Mouse (Mus musculus): ENCODE measurements at regions not wholly inside any gene's neighbourhood (a gene's known extent, or its start where the extent isn't known, plus 50 kb on each side); places are given as distances from the start of the nearest gene placed in this dataset.

DNA sequence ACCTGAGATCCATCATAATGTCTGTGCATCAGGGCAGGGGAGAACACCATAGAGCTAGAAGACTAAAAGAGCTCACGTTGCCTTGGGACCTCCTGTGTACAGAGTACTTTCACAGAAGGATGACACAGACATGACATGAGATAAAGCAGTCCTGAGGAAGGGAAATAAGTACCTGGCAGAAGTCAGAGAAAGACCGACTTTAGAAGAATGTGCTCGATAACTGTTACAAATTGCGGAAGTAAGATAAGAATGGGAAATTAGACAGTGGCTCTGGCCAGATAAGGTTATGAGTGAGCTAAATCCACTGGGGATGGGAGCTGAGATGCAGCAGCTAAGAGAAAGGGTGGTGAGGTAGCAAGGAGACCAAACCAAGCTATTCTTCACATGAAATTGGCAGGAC lies 249.9 kb upstream of the Veph1 start:
- ATAC-seq (ENCODE audit: low FRiP score), result no peak
- H3K4me1 ChIP-seq, result no peaks in the 10 kb centered on the region
- no peaks in the 10 kb centered on the region for H3K27me3 ChIP-seq
- 87% methylated on average over 4 of the region's 4 CpGs for WGBS
- H3K9me3 ChIP-seq (replicated peaks), result peaks cover 6% of the 10 kb centered on the region; the same call in 1 of the 2 replicates
- H3K9ac ChIP-seq, result no peak overlapping the region
- H3K36me3 ChIP-seq, result no peaks in the 10 kb centered on the region
- no peak overlapping the region for H3K4me2 ChIP-seq (replicated peaks)
- H3K27ac ChIP-seq, result no peak overlapping the region
- no peak overlapping the region for H3K4me3 ChIP-seq

DNA sequence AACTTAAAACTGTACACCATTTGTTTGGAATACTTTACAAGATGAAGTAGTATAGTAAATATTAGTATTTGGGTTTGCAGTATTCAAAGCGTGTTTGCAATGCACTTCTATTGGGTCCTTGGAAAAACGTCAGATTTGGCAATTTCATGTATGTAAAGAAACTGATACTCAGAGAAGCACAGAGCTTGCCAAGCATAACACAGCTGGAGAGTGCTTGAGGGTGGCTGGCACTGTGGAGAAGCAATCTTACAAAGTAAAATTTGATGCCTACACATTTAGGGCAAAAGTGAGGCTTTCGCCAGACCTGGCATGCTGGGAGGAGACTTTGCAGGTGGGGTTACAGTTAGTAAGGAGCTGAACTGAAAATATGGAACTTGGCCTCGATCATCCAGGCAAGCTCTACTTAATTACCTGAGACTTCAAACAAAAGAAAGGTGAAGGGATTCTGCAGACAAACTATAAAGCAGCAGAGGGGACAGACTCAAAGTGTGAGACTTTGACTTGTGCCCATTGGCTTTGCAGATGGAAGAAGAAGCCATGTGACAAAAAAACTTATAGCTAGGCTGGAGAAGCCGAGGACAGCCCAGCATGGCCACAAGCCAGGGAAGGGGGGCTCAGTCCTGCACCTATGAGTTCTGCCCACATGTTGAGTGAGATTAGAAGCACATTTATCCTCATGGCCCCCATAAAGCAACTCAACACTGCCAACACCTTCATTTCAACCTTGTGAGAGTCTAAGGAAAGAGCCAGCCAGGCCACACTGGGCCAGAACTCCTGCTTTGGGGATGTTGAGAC lies 247.7 kb upstream of the Veph1 start:
- Histone ChIP-seq H3K4me3 (no peak overlapping the region), H3K9me3 (replicated peaks) (peaks cover 6% of the 10 kb centered on the region; the same call in 1 of the 2 replicates)
- 75% methylated on average over 5 of the region's 5 CpGs for WGBS

DNA sequence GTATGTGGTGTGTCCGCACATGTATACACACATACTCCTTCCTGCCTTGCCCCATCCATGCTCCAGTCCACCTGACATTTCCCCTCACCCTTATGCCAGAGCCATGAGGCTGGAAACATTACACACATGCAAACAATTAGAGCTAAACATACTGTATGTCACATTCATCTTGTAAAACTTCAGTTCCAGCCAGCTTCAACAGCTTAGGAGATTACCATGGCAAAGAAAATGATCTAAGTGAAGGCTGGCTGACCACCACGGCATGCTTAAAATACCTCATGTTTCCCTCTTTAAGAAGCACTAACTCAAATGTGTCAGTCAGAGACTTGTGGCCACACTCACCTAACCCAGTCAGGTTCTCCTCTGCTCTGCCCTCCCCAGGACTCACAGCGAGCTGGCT lies 246.2 kb upstream of the Veph1 start:
- H3K9ac ChIP-seq, result no peak overlapping the region
- H3K27me3 ChIP-seq, result no peaks in the 10 kb centered on the region
- H3K4me2 ChIP-seq (replicated peaks), result no peak overlapping the region
- no peak overlapping the region for H3K27ac ChIP-seq
- 81% methylated on average over 3 of the region's 3 CpGs for WGBS
- H3K9me3 ChIP-seq (replicated peaks), result peaks cover 6% of the 10 kb centered on the region; the same call in 1 of the 2 replicates
- no peaks in the 10 kb centered on the region for H3K36me3 ChIP-seq
- H3K4me3 ChIP-seq, result no peak overlapping the region
- peaks cover 4% of the 10 kb centered on the region; the same call in 1 of the 2 replicates for H3K4me1 ChIP-seq
- ATAC-seq (ENCODE audit: low FRiP score), result no peak

More for the DNA sequence above, 247.7 kb upstream of the Veph1 start:
- H3K4me1 ChIP-seq, result no peaks in the 10 kb centered on the region
- no peak overlapping the region for H3K9ac ChIP-seq
- ATAC-seq (ENCODE audit: low FRiP score), result no peak
- no peak overlapping the region for H3K27ac ChIP-seq
- no peaks in the 10 kb centered on the region for H3K27me3 ChIP-seq
- H3K36me3 ChIP-seq, result no peaks in the 10 kb centered on the region
- no peak overlapping the region for H3K4me2 ChIP-seq (replicated peaks)

DNA sequence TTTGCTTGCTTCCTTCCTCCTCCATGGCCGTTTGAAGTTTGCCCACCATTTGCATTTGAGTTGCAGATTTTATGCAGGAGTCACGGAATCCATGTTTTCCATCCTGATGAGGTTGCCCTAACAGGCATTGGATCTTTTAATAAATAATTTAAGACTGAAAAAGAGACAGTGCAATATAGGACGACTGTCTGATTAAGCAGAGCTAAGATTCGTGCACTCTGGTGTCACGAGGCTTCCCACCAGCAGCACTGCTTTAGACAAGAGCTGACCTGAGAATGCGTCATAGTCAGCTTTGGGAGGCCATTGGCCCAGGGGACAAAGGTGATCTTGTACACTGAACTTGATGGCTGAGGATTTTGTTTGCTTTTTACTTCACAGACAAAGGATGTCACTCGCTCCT lies 241.3 kb upstream of the Veph1 start:
- ATAC-seq (ENCODE audit: low FRiP score), result no peak
- Histone ChIP-seq H3K4me2 (replicated peaks) (no peak overlapping the region), H3K27me3 (no peaks in the 10 kb centered on the region), H3K9me3 (replicated peaks) (peaks cover 6% of the 10 kb centered on the region; the same call in 1 of the 2 replicates), H3K27ac (no peak overlapping the region), H3K36me3 (no peaks in the 10 kb centered on the region), H3K4me3 (no peak overlapping the region), H3K9ac (no peak overlapping the region), H3K4me1 (peaks cover 13% of the 10 kb centered on the region; the same call in 1 of the 2 replicates)
- 59% methylated on average over 7 of the region's 7 CpGs for WGBS

DNA sequence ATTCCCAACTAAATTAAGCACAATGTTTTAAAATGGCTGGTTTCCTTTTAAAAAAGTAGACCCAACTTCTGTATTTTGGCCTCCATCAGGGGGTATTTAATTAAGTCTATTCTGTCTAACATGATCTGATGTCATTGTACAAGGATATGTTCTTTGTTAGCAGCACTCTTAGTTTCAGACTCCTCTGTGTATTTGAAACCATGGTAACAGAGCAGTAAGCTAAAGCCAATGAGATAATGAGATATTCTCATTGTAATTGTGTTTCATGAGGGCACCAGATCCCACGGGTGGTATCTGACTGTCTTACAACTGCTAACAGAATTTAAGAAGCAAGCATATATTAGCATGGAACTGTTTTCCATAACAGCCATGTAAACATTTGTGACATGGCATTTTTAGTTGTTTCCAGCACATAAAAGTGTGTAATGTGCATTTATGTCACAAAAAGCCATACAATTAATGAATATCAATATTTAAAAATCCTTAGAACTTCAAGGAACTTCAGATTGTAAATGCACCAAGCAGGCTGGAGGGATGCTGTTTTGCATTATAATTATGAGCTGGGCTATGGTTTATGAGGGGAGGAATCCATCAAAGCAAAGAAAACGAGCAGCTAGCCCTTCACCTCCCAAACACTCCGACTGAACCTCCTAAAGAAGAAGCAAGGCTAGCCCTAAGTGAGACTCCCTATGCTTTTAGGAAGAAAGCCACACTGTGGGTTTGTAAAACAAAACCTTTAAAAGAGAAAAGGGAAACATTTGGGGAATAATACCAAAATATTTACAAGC lies 240.7 kb upstream of the Veph1 start:
- H3K27ac ChIP-seq, result no peak overlapping the region
- no peak overlapping the region for H3K4me2 ChIP-seq (replicated peaks)
- WGBS, result 33% methylated on average over 3 of the region's 3 CpGs

DNA sequence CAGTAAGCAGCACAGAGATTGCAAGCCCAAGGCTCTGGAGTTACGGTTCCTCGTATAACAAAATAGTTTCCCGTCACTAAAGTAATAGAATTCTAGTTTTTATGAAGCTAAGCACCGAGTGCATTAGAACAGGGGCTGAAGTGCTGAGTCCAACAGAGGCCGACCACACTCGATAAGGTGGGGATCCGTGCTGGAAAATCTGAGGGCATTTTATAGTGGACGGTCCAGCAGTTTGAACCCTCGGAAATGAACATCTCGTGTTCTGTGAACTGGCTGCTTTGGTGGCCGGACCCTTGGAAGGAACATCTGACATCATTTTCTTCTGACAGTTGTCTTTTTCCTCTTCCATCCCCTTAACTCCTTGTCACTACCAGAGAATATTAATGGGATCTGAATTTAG lies 240.0 kb upstream of the Veph1 start:
- H3K9ac ChIP-seq, result no peak overlapping the region
- H3K36me3 ChIP-seq, result no peaks in the 10 kb centered on the region
- H3K4me2 ChIP-seq (replicated peaks), result no peak overlapping the region
- H3K9me3 ChIP-seq (replicated peaks), result peaks cover under 1% of the 10 kb centered on the region; the same call in 1 of the 2 replicates
- no peaks in the 10 kb centered on the region for H3K27me3 ChIP-seq
- 0 out of 2 replicates have a peak, but pooled peaks have one; percentile 43 for ATAC-seq (ENCODE audit: low FRiP score)
- 75% methylated on average over 11 of the region's 11 CpGs for WGBS
- H3K4me3 ChIP-seq, result no peak overlapping the region
- no peak overlapping the region for H3K27ac ChIP-seq
- H3K4me1 ChIP-seq, result peaks cover 13% of the 10 kb centered on the region; the same call in 1 of the 2 replicates

More for the DNA sequence above, 240.7 kb upstream of the Veph1 start:
- H3K4me1 ChIP-seq, result peaks cover 13% of the 10 kb centered on the region; the same call in 1 of the 2 replicates
- H3K27me3 ChIP-seq, result no peaks in the 10 kb centered on the region
- H3K9ac ChIP-seq, result no peak overlapping the region
- ATAC-seq (ENCODE audit: low FRiP score), result peak; percentile 90
- H3K36me3 ChIP-seq, result no peaks in the 10 kb centered on the region
- no peak overlapping the region for H3K4me3 ChIP-seq
- H3K9me3 ChIP-seq (replicated peaks), result peaks cover 6% of the 10 kb centered on the region; the same call in 1 of the 2 replicates

DNA sequence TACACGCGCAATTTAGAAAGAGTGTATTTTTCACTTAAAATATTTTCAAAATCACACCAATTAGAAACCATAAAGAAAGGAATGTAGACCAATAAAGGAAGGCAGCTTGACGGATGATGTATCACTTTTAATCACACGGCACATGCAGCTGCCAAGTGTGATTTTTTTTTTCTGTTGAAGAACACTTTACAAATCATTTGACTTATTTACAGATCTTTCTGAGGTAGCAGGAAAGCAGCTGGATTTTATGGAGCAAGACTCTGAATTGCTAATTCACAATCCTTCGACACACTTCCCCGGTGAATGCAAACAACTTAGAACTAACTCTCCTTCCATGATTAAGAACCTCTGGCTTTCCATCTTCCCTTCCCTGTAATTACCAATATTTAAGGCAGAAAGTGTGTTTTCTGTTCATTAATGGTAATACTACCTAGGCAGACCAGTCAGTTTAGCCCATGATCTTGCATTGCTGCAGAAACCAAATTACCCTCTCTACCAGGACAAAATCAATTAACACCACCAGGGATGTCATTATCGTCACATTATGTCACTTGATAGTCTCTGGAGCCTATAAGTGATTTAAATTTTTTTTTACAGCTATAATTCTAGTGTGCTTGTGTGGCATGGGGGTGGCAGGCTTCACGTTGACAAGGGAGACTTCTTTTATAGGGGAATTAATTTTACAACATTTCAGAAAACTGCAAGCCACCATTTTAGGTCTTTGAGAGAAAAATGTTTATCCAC lies 239.3 kb upstream of the Veph1 start:
- Histone ChIP-seq H3K27me3 (no peaks in the 10 kb centered on the region), H3K36me3 (no peaks in the 10 kb centered on the region), H3K9me3 (replicated peaks) (no peaks in the 10 kb centered on the region), H3K27ac (no peak overlapping the region), H3K4me1 (peaks cover 13% of the 10 kb centered on the region; the same call in 1 of the 2 replicates), H3K4me3 (no peak overlapping the region), H3K4me2 (replicated peaks) (no peak overlapping the region), H3K9ac (no peak overlapping the region)
- ATAC-seq (ENCODE audit: low FRiP score), result no peak
- 66% methylated on average over 8 of the region's 8 CpGs for WGBS

DNA sequence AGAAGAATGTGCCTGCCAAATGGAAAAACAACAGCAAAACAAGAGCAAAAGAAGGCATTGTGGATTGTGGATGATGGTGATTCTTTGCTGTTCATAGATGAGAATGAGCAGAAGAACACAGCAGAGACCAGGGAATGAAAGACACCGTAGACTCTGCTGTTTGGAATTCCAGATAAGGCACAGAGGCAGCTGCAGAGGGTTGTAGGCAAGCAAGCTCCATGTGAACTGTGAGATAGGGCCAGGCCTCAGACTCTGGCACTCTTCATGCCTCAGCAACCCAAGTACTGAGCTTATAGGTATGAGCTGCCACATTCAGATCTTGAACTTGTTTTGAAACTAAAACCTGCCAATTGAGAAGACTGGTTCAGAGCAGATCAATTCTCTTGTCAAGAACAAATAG lies 223.3 kb upstream of the Veph1 start:
- Histone ChIP-seq H3K27ac (no peak overlapping the region), H3K4me2 (replicated peaks) (no peak overlapping the region), H3K9me3 (replicated peaks) (0 out of 2 replicates have a peak, but pooled peaks cover 7% of the 10 kb centered on the region), H3K27me3 (no peaks in the 10 kb centered on the region), H3K4me3 (no peak overlapping the region), H3K36me3 (no peaks in the 10 kb centered on the region), H3K4me1 (no peaks in the 10 kb centered on the region), H3K9ac (no peak overlapping the region)
- 82% methylated on average over 1 of the region's 1 CpGs for WGBS
- ATAC-seq (ENCODE audit: low FRiP score), result no peak

DNA sequence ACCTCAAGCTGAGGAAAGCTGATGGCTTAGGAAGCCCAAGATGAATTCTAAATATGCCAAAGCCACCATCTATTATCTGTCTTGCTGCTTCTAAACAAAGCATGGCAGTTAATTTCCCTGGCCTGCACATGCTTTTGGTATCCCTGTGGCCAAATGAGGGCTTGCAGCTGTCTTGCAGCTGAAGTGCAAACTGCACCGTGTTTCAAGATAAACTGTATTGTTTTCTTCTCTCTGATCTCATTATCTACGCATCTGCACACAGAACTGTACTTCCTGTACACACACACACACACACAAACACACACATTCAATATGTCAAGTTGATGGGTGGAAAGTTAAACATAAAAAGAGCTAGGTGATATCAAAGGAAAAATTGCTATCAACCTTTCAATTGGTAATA lies 221.7 kb upstream of the Veph1 start:
- Histone ChIP-seq H3K27me3 (no peaks in the 10 kb centered on the region), H3K9me3 (replicated peaks) (0 out of 2 replicates have a peak, but pooled peaks cover 7% of the 10 kb centered on the region), H3K9ac (no peak overlapping the region), H3K27ac (no peak overlapping the region), H3K36me3 (no peaks in the 10 kb centered on the region), H3K4me2 (replicated peaks) (no peak overlapping the region), H3K4me3 (no peak overlapping the region), H3K4me1 (no peaks in the 10 kb centered on the region)
- ATAC-seq (ENCODE audit: low FRiP score), result no peak
- 51% methylated on average over 2 of the region's 2 CpGs for WGBS

DNA sequence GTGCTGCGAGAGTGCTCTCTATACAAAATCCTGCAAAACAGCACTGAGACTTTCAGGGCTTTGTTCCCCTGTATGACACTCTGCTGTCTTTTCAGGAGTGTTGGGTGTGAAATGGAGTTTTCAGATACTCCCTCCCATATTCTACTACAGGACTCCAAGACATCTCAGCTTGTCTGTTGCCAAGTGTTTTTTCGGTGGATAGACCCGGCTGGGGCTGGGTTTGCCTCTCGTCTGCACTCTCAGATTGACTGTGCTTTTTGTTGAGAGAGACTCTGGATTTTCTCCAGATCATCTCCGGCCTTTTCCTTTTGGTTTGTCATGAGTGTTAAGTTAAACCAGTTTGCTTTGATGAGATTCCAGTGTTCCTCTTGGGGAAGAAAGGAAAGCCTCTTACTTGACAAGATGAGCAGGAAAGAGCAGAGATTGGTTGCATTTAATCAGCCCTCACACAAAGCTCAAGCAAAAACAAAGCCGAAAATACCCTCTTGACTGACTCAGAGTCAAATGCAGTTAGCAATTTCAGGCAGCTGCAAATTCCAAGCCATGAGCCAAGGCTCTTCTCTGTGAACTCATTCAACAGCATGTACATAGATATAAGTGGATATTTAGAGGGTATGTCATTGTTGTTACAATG lies 219.3 kb upstream of the Veph1 start:
- 0 out of 2 replicates have a peak, but pooled peaks cover 7% of the 10 kb centered on the region for H3K9me3 ChIP-seq (replicated peaks)
- H3K36me3 ChIP-seq, result no peaks in the 10 kb centered on the region
- H3K4me2 ChIP-seq (replicated peaks), result no peak overlapping the region
- no peaks in the 10 kb centered on the region for H3K27me3 ChIP-seq
- ATAC-seq (ENCODE audit: low FRiP score), result no peak
- H3K27ac ChIP-seq, result no peak overlapping the region
- H3K4me3 ChIP-seq, result no peak overlapping the region
- WGBS, result 81% methylated on average over 6 of the region's 6 CpGs
- H3K9ac ChIP-seq, result no peak overlapping the region
- no peaks in the 10 kb centered on the region for H3K4me1 ChIP-seq

DNA sequence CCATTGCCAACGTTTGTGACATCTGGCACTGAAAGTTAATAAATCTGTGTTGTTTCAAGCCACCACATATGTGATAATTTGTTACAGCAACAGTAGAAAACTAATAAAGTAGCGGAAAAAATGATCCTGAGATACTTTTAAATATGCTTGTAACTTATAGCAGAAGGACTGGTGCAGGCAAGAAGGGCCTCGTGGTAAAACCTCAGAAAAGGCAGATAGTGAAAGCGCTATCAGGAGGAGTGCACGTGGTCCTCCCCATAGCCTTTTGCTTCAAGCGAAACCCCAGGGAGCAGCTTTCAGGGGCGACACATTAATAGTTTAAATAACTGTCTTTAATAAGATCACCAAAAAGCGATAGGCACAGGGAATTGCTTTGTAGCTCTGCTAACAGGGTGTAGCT lies 217.9 kb upstream of the Veph1 start:
- ATAC-seq (ENCODE audit: low FRiP score), result no peak
- H3K27ac ChIP-seq, result no peak overlapping the region
- H3K4me2 ChIP-seq (replicated peaks), result no peak overlapping the region
- H3K4me3 ChIP-seq, result no peak overlapping the region
- no peak overlapping the region for H3K9ac ChIP-seq
- H3K27me3 ChIP-seq, result no peaks in the 10 kb centered on the region
- 0 out of 2 replicates have a peak, but pooled peaks cover 7% of the 10 kb centered on the region for H3K9me3 ChIP-seq (replicated peaks)
- no peaks in the 10 kb centered on the region for H3K36me3 ChIP-seq
- no peaks in the 10 kb centered on the region for H3K4me1 ChIP-seq
- WGBS, result 92% methylated on average over 8 of the region's 8 CpGs
